Mouse (Mus musculus) lung, embryonic 15.5 days (tissue): ENCODE results near the gene H2-Ob. TPM values are rescaled to one million over a fixed set of nuclear protein-coding genes. Genes with fewer than 3 reads are reported as not detected.
A peak's percentile ranks its signal among the peaks of the same experiment; 100 is the strongest.
"Not testable (repeated sequence)": the region's sequence is repeated elsewhere in the genome, so short reads cannot be mapped to it uniquely, and the experiment has no call there.

ENCODE experiments used
- ATAC-seq: fragments of 200-750 bp; cut with Nextera tagmentation; 2 replicates; pipeline ENCODE4 v1.8.0; 2017; ENCODE audit warnings: moderate number of reproducible peaks, borderline replicate concordance; ENCODE audit not compliant: low FRiP score, low TSS enrichment; ENCODE audit errors: extremely low read depth
- H3K27ac ChIP-seq: fragments of 300-500 bp; sonication (generic); 2 replicates; pipeline ENCODE4 v1.5.1; 2015; ENCODE audit warnings: moderate library complexity, mild to moderate bottlenecking, inconsistent platforms
- H3K27me3 ChIP-seq: fragments of 300-500 bp; sonication (generic); 2 replicates; pipeline ENCODE4 v1.6.1; 2015; ENCODE audit warnings: inconsistent platforms
- H3K36me3 ChIP-seq: fragments of 300-500 bp; sonication (generic); 2 replicates; pipeline ENCODE4 v1.6.1; 2015; ENCODE audit warnings: inconsistent platforms
- H3K4me1 ChIP-seq: fragments of 300-500 bp; sonication (generic); 2 replicates; pipeline ENCODE4 v1.6.1; 2015; ENCODE audit warnings: inconsistent platforms
- H3K4me2 ChIP-seq: fragments of 300-500 bp; sonication (generic); 2 replicates; pipeline ENCODE4 v1.6.1; 2015; ENCODE audit warnings: inconsistent platforms, mild to moderate bottlenecking, moderate library complexity
- H3K4me3 ChIP-seq: fragments of 300-500 bp; sonication (generic); 2 replicates; pipeline ENCODE4 v1.5.1; 2015; ENCODE audit warnings: mild to moderate bottlenecking, inconsistent platforms
- H3K9ac ChIP-seq: fragments of 300-500 bp; sonication (generic); 2 replicates; pipeline ENCODE4 v1.6.1; 2015; ENCODE audit warnings: inconsistent platforms
- H3K9me3 ChIP-seq: fragments of 300-500 bp; sonication (generic); 2 replicates; pipeline ENCODE4 v1.6.1; 2016; ENCODE audit warnings: inconsistent platforms
- WGBS: fragments of 180-500 bp; shearing (Covaris S2); methylation state at CpG from one replicate; pipeline ENCODE4 v1.1.7; 2015; 5-methylcytosine and 5-hydroxymethylcytosine counted together
- polyA plus RNA-seq: library from polyadenylated mRNA; unstranded; fragments of >200 nt; fragmentation: Nextera tagmentation; extraction: Ambion mirVana; gene quantifications from 2 replicates; pipeline ENCODE4 v1.2.1, GENCODE M21; 2015

Gene H2-Ob
- polyA plus RNA-seq, 1 experiment from 2014 or later: 0.09 TPM

DNA sequence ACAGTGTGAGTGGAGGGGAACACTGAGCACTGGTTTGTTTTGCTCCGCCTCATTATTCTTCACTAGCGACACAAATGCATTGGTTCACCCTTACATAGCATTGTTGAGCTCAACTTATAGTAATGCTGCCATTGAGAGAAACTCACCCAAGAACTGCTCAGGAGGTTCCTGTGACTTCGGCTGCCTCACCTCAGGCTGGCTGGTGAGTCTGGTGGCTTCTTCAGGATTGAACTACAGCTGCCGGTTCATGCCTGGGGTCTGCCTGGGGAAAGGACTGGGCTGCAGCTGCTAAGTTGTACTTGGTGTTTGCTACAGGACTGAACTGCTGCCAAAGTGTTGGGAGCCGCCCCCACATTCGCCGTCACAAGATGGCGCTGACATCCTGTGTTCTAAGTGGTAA lies 13.3 kb upstream of the H2-Ob start:
- no peaks in the 10 kb centered on the region for H3K36me3 ChIP-seq
- no peak overlapping the region for H3K9ac ChIP-seq
- H3K27ac ChIP-seq: no peak overlapping the region
- no peaks in the 10 kb centered on the region for H3K27me3 ChIP-seq
- 94% methylated on average over 8 of the region's 8 CpGs for WGBS
- no peaks in the 10 kb centered on the region for H3K9me3 ChIP-seq
- no peak overlapping the region for H3K4me3 ChIP-seq
- no peak overlapping the region for H3K4me2 ChIP-seq
- ATAC-seq: no peak
- H3K4me1 ChIP-seq: no peaks in the 10 kb centered on the region

- H3K9ac ChIP-seq, H3K27ac ChIP-seq, H3K36me3 ChIP-seq, H3K27me3 ChIP-seq, ATAC-seq, H3K4me1 ChIP-seq, H3K4me2 ChIP-seq, H3K4me3 ChIP-seq, H3K9me3 ChIP-seq: not testable (repeated sequence)
- WGBS: 97% methylated on average over 13 of the region's 23 CpGs
These were observed 12.8 kb upstream of the H2-Ob start for GRCm38 (mm10) chr17:34225911-34226310.

DNA sequence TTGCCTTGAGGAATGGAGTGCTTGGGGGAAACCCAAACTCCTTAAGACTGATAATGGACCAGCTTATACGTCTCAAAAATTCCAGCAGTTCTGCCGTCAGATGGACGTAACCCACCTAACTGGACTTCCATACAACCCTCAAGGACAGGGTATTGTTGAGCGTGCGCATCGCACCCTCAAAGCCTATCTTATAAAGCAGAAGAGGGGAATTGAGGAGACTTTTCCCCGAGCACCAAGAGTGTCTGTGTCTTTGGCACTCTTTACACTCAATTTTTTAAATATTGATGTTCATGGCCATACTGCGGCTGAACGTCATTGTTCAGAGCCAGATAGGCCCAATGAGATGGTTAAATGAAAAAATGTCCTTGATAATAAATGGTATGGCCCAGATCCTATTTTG lies 7.7 kb upstream of the H2-Ob start:
- H3K27ac ChIP-seq, ATAC-seq, H3K4me3 ChIP-seq, H3K27me3 ChIP-seq, H3K9me3 ChIP-seq, H3K4me2 ChIP-seq, H3K4me1 ChIP-seq, H3K9ac ChIP-seq, H3K36me3 ChIP-seq: not testable (repeated sequence)
- WGBS: 91% methylated on average over 9 of the region's 9 CpGs

DNA sequence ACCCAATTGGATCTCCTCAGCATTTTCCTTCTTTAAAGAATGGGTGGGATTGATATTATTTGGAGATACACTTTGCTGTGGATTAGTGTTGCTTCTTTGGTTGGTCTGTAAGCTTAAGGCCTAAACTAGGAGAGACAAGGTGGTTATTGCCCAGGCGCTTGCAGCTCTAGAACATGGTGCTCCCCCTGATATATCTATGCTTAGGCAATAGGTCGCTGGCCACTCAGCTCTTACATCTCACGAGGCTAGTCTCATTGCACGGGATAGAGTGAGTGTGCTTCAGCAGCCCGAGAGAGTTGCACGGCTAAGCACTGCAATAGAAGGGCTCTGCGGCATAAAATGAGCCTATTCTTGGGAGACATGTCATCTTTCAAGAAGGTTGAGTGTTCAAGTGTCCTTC lies 6.7 kb upstream of the H2-Ob start:
- H3K27me3 ChIP-seq, H3K27ac ChIP-seq, H3K4me3 ChIP-seq, H3K4me2 ChIP-seq, H3K9me3 ChIP-seq, H3K9ac ChIP-seq, H3K4me1 ChIP-seq, ATAC-seq, H3K36me3 ChIP-seq: not testable (repeated sequence)
- 89% methylated on average over 7 of the region's 7 CpGs for WGBS

GRCm38 (mm10) chr17:34234926-34235325 lies 3.8 kb upstream of the H2-Ob start:
- Histone ChIP-seq H3K4me1 (no peaks in the 10 kb centered on the region), H3K27ac (no peak overlapping the region), H3K9ac (no peak overlapping the region), H3K4me2 (no peak overlapping the region), H3K9me3 (no peaks in the 10 kb centered on the region), H3K4me3 (no peak overlapping the region), H3K36me3 (no peaks in the 10 kb centered on the region), H3K27me3 (no peaks in the 10 kb centered on the region)
- 48% methylated on average over 9 of the region's 9 CpGs for WGBS
- ATAC-seq: no peak

- H3K9ac ChIP-seq: no peak overlapping the region
- no peak for ATAC-seq
- H3K9me3 ChIP-seq: no peaks in the 10 kb centered on the region
- H3K4me1 ChIP-seq: no peaks in the 10 kb centered on the region
- no peak overlapping the region for H3K27ac ChIP-seq
- no peak overlapping the region for H3K4me3 ChIP-seq
- WGBS: 55% methylated on average over 5 of the region's 5 CpGs
- H3K27me3 ChIP-seq: no peaks in the 10 kb centered on the region
- no peak overlapping the region for H3K4me2 ChIP-seq
- no peaks in the 10 kb centered on the region for H3K36me3 ChIP-seq
These were observed 2.0 kb upstream of the H2-Ob start for GRCm38 (mm10) chr17:34236691-34237090.

GRCm38 (mm10) chr17:34237741-34238140 lies 962 bp upstream of the H2-Ob start:
- 78% methylated on average over 3 of the region's 3 CpGs for WGBS
- no peak for ATAC-seq

GRCm38 (mm10) chr17:34239601-34240041 lies 918 bp downstream of the H2-Ob start:
- ATAC-seq: no peak
- peak overlapping the region; percentile 59 for H3K27ac ChIP-seq

More at GRCm38 (mm10) chr17:34237741-34238140, 962 bp upstream of the H2-Ob start:
- Histone ChIP-seq H3K36me3 (no peaks in the 10 kb centered on the region), H3K9me3 (no peaks in the 10 kb centered on the region), H3K4me3 (no peak overlapping the region), H3K4me1 (no peaks in the 10 kb centered on the region), H3K4me2 (no peak overlapping the region), H3K9ac (no peak overlapping the region), H3K27me3 (no peaks in the 10 kb centered on the region), H3K27ac (no peak overlapping the region)

GRCm38 (mm10) chr17:34240366-34240765 lies 1.7 kb downstream of the H2-Ob start:
- H3K4me2 ChIP-seq: no peak overlapping the region
- no peak overlapping the region for H3K27ac ChIP-seq
- H3K36me3 ChIP-seq: no peaks in the 10 kb centered on the region
- H3K4me1 ChIP-seq: no peaks in the 10 kb centered on the region
- 60% methylated on average over 3 of the region's 3 CpGs for WGBS
- H3K9ac ChIP-seq: no peak overlapping the region
- no peaks in the 10 kb centered on the region for H3K27me3 ChIP-seq
- ATAC-seq: no peak
- no peaks in the 10 kb centered on the region for H3K9me3 ChIP-seq
- H3K4me3 ChIP-seq: no peak overlapping the region

More at GRCm38 (mm10) chr17:34239601-34240041, 918 bp downstream of the H2-Ob start:
- Histone ChIP-seq H3K36me3 (no peaks in the 10 kb centered on the region), H3K27me3 (no peaks in the 10 kb centered on the region), H3K9ac (no peak overlapping the region), H3K9me3 (no peaks in the 10 kb centered on the region), H3K4me1 (no peaks in the 10 kb centered on the region), H3K4me3 (no peak overlapping the region), H3K4me2 (peak overlapping the region; percentile 34)
- 34% methylated on average over 10 of the region's 10 CpGs for WGBS

GRCm38 (mm10) chr17:34240916-34241315 lies 2.2 kb downstream of the H2-Ob start:
- Histone ChIP-seq H3K36me3 (no peaks in the 10 kb centered on the region), H3K9me3 (no peaks in the 10 kb centered on the region), H3K27ac (no peak overlapping the region), H3K4me2 (no peak overlapping the region), H3K27me3 (no peaks in the 10 kb centered on the region), H3K4me3 (no peak overlapping the region), H3K4me1 (no peaks in the 10 kb centered on the region), H3K9ac (no peak overlapping the region)
- 75% methylated on average over 6 of the region's 6 CpGs for WGBS
- no peak for ATAC-seq

DNA sequence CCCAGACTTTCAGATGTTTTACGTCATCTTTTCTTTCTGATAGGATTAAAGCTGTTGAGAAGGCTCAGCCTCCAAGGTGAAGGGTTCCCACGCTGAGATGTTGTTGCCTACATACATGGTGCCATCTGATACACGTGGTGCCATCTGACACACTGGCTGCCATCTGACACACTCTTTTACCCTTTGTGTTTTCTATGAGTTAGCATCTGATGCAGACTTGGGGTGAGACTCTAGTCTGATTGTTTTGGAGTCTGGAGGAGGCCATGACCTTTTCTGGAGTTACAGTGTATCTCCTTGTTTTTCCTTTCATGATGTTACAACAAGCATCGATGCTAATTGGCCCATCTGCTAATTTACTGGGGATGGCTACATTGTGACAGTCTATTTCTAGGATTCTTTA lies 6.0 kb downstream of the H2-Ob start:
- H3K4me1 ChIP-seq: no peaks in the 10 kb centered on the region
- no peaks in the 10 kb centered on the region; the same call in 1 of the 2 replicates for H3K27me3 ChIP-seq
- no peak overlapping the region for H3K4me3 ChIP-seq
- H3K4me2 ChIP-seq: no peak overlapping the region
- no peaks in the 10 kb centered on the region for H3K36me3 ChIP-seq
- no peaks in the 10 kb centered on the region for H3K9me3 ChIP-seq
- ATAC-seq: no peak
- no peak overlapping the region for H3K9ac ChIP-seq
- H3K27ac ChIP-seq: no peak overlapping the region
- WGBS: 72% methylated on average over 4 of the region's 4 CpGs

DNA sequence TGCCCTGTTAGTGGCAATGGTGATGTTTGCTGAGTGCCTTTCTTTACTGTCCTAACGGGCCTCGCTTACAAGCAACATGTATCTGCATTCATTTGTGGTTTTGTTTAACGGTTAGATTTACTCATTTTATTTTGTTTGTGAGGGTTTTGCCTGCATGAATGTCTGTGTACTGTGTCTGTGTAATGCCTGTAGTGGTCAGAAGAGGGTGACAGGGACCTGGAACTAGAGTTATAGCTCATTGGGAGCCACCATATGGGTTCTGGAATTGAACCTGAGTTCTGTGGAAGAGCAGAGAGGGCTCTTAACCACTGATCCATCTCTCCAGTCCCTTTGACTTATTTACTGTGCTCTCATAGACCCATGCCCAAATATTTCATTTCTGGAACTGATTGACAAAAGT lies 8.3 kb downstream of the H2-Ob start:
- Histone ChIP-seq H3K9me3 (no peaks in the 10 kb centered on the region), H3K4me1 (no peaks in the 10 kb centered on the region), H3K27ac (no peak overlapping the region), H3K27me3 (no peaks in the 10 kb centered on the region; the same call in 1 of the 2 replicates), H3K9ac (no peak overlapping the region), H3K4me2 (no peak overlapping the region), H3K4me3 (no peak overlapping the region), H3K36me3 (no peaks in the 10 kb centered on the region)
- ATAC-seq: no peak
- 82% methylated on average over 3 of the region's 3 CpGs for WGBS

GRCm38 (mm10) chr17:34248764-34249163 lies 10.1 kb downstream of the H2-Ob start:
- 32% methylated on average over 2 of the region's 2 CpGs for WGBS
- no peak overlapping the region for H3K4me3 ChIP-seq
- no peak overlapping the region for H3K27ac ChIP-seq
- H3K9me3 ChIP-seq: no peaks in the 10 kb centered on the region
- no peak overlapping the region for H3K9ac ChIP-seq
- H3K36me3 ChIP-seq: no peaks in the 10 kb centered on the region
- H3K4me2 ChIP-seq: no peak overlapping the region
- H3K4me1 ChIP-seq: no peaks in the 10 kb centered on the region
- no peaks in the 10 kb centered on the region; the same call in 1 of the 2 replicates for H3K27me3 ChIP-seq
- no peak for ATAC-seq
